Mouse (Mus musculus) liver, embryonic 14 days (tissue): ENCODE data around the gene Arid1a. TPM values are rescaled to one million over a fixed set of nuclear protein-coding genes. Genes with fewer than 3 reads are reported as not detected.

Source experiments
- polyA plus RNA-seq: library from polyadenylated mRNA; depleted of rRNA; stranded (reverse); fragments of >200 nt; gene quantifications from 2 replicates; pipeline ENCODE4 v1.2.3, GENCODE M21; 2012; rRNA removed

Arid1a gene
- 9.7 and 12.6 TPM in 2 replicates for polyA plus RNA-seq

GRCm38 (mm10) chr4:133756514-133757268 lies at the start of gene Arid1a:
TSS of gene Arid1a (minus strand) at chr4:133756769.

GRCm38 (mm10) chr4:133671881-133672844 lies 84.4 kb downstream of the Arid1a start, which contains the start of gene Pigv:
TSS of gene Pigv (minus strand) at chr4:133672647.

GRCm38 (mm10) chr4:133649989-133650699 lies 106.4 kb downstream of the Arid1a start, which contains the start of gene Zdhhc18:
TSS of gene Zdhhc18 (minus strand) at chr4:133650154.

Other genes with a start within 250 kb of the Arid1a start
- 0.25 and 0.28 TPM in 2 replicates for gene Kdf1, start 237.8 kb downstream of the Arid1a start, polyA plus RNA-seq
- gene Nudc, start 210.8 kb downstream of the Arid1a start, polyA plus RNA-seq: 139 and 147 TPM in 2 replicates
- 0.32 and 0.50 TPM in 2 replicates for gene Nr0b2, start 203.4 kb downstream of the Arid1a start, polyA plus RNA-seq
- 3.1 and 3.7 TPM in 2 replicates for gene Gpatch3, start 182.0 kb downstream of the Arid1a start, polyA plus RNA-seq
- 12.7 and 14.3 TPM in 2 replicates for gene Gpn2, start 172.4 kb downstream of the Arid1a start, polyA plus RNA-seq
- gene Sfn, start 154.6 kb downstream of the Arid1a start, polyA plus RNA-seq: 0.36 and 0.89 TPM in 2 replicates
- 3.5 TPM in 2 replicates for gene Zdhhc18, start 106.6 kb downstream of the Arid1a start, polyA plus RNA-seq
- gene Pigv, start 84.1 kb downstream of the Arid1a start, polyA plus RNA-seq: 3.1 and 3.8 TPM in 2 replicates
- gene Rps6ka1, start 131.0 kb upstream of the Arid1a start, polyA plus RNA-seq: 24.4 and 28.9 TPM in 2 replicates
- 288 and 295 TPM in 2 replicates for gene Hmgn2, start 211.9 kb upstream of the Arid1a start, polyA plus RNA-seq
- gene Dhdds, start 244.1 kb upstream of the Arid1a start, polyA plus RNA-seq: 12.7 and 14.1 TPM in 2 replicates